Mouse (Mus musculus): ENCODE measurements around the gene Col26a1. TPM values are rescaled to one million over a fixed set of nuclear protein-coding genes. Genes with fewer than 3 reads are reported as not detected.

Gene Col26a1
- polyA plus RNA-seq, 1 experiment from 2014 or later: 50.3 TPM

- H3K27me3 ChIP-seq (ENCODE audit: insufficient read depth, poor library complexity, severe bottlenecking): no peaks in the 10 kb centered on the region
- H3K27ac ChIP-seq: no peak overlapping the region
- H3K9me3 ChIP-seq: no peaks in the 10 kb centered on the region
- no peak overlapping the region for H3K4me3 ChIP-seq
- H3K36me3 ChIP-seq: 0 out of 2 replicates have a peak, but pooled peaks cover 2% of the 10 kb centered on the region
- 67% methylated on average over 5 of the region's 5 CpGs for WGBS
- no peak for DNase-seq (ENCODE audit: low spot score)
- H3K4me1 ChIP-seq: peaks cover 38% of the 10 kb centered on the region
These were observed 15.3 kb downstream of the Col26a1 start for GRCm38 (mm10) chr5:136867706-136868105.

- H3K9me3 ChIP-seq: no peaks in the 10 kb centered on the region
- peak overlapping the region; percentile 82 for H3K27ac ChIP-seq
- peaks cover 15% of the 10 kb centered on the region for H3K27me3 ChIP-seq (ENCODE audit: insufficient read depth, poor library complexity, severe bottlenecking)
- DNase-seq (ENCODE audit: low spot score): peak; percentile 94
- H3K36me3 ChIP-seq: 0 out of 2 replicates have a peak, but pooled peaks cover 2% of the 10 kb centered on the region
- peak overlapping the region; percentile 39 for H3K4me3 ChIP-seq
- peaks cover 49% of the 10 kb centered on the region for H3K4me1 ChIP-seq
- 5% methylated on average over 14 of the region's 14 CpGs for WGBS
These were observed 18.9 kb downstream of the Col26a1 start for GRCm38 (mm10) chr5:136863961-136864674.

GRCm38 (mm10) chr5:136863276-136863675, 19.7 kb downstream of the Col26a1 start:
- peak overlapping the region; percentile 82 for H3K27ac ChIP-seq
- DNase-seq (ENCODE audit: low spot score): no peak
- WGBS: 49% methylated on average over 9 of the region's 9 CpGs
- peak overlapping the region; percentile 39; the same call in 1 of the 2 replicates for H3K4me3 ChIP-seq
- no peaks in the 10 kb centered on the region for H3K9me3 ChIP-seq
- H3K4me1 ChIP-seq: peaks cover 47% of the 10 kb centered on the region
- 0 out of 2 replicates have a peak, but pooled peaks cover 2% of the 10 kb centered on the region for H3K36me3 ChIP-seq
- H3K27me3 ChIP-seq (ENCODE audit: insufficient read depth, poor library complexity, severe bottlenecking): peaks cover 15% of the 10 kb centered on the region

GRCm38 (mm10) chr5:136862806-136863205, 20.2 kb downstream of the Col26a1 start:
- 37% methylated on average over 4 of the region's 4 CpGs for WGBS
- peaks cover 47% of the 10 kb centered on the region for H3K4me1 ChIP-seq
- no peak overlapping the region for H3K4me3 ChIP-seq
- DNase-seq (ENCODE audit: low spot score): no peak
- 0 out of 2 replicates have a peak, but pooled peaks cover 2% of the 10 kb centered on the region for H3K36me3 ChIP-seq
- peaks cover 15% of the 10 kb centered on the region for H3K27me3 ChIP-seq (ENCODE audit: insufficient read depth, poor library complexity, severe bottlenecking)
- H3K9me3 ChIP-seq: no peaks in the 10 kb centered on the region
- H3K27ac ChIP-seq: peak overlapping the region; percentile 82; the same call in 1 of the 2 replicates

GRCm38 (mm10) chr5:136861191-136861940, 21.6 kb downstream of the Col26a1 start:
- Histone ChIP-seq H3K27me3 (ENCODE audit: insufficient read depth, poor library complexity, severe bottlenecking) (peaks cover 15% of the 10 kb centered on the region), H3K36me3 (0 out of 2 replicates have a peak, but pooled peaks cover 2% of the 10 kb centered on the region), H3K4me3 (peak overlapping the region; percentile 39), H3K4me1 (peaks cover 47% of the 10 kb centered on the region), H3K27ac (peak overlapping the region; percentile 82), H3K9me3 (no peaks in the 10 kb centered on the region)
- DNase-seq (ENCODE audit: low spot score): no peak
- 9% methylated on average over 20 of the region's 20 CpGs for WGBS

- H3K4me3 ChIP-seq: no peak overlapping the region
- H3K27ac ChIP-seq: no peak overlapping the region
- 87% methylated on average over 6 of the region's 6 CpGs for WGBS
- no peaks in the 10 kb centered on the region for H3K9me3 ChIP-seq
- no peaks in the 10 kb centered on the region for H3K27me3 ChIP-seq (ENCODE audit: insufficient read depth, poor library complexity, severe bottlenecking)
- no peaks in the 10 kb centered on the region for H3K4me1 ChIP-seq
- peaks cover 5% of the 10 kb centered on the region for H3K36me3 ChIP-seq
- no peak for DNase-seq (ENCODE audit: low spot score)
These were observed 32.3 kb downstream of the Col26a1 start for GRCm38 (mm10) chr5:136850716-136851115.

GRCm38 (mm10) chr5:136846385-136847264, 36.4 kb downstream of the Col26a1 start:
- Histone ChIP-seq H3K4me1 (peaks cover 3% of the 10 kb centered on the region; the same call in 1 of the 2 replicates), H3K36me3 (peaks cover 5% of the 10 kb centered on the region)
- WGBS: 74% methylated on average over 19 of the region's 19 CpGs

GRCm38 (mm10) chr5:136843930-136844329, 39.1 kb downstream of the Col26a1 start:
- Histone ChIP-seq H3K36me3 (peaks cover 5% of the 10 kb centered on the region; the same call in 1 of the 2 replicates), H3K4me1 (peaks cover 3% of the 10 kb centered on the region; the same call in 1 of the 2 replicates), H3K4me3 (no peak overlapping the region), H3K27ac (no peak overlapping the region), H3K27me3 (ENCODE audit: insufficient read depth, poor library complexity, severe bottlenecking) (peaks cover 7% of the 10 kb centered on the region), H3K9me3 (no peaks in the 10 kb centered on the region)
- DNase-seq (ENCODE audit: low spot score): no peak
- WGBS: 48% methylated on average over 5 of the region's 5 CpGs

More at GRCm38 (mm10) chr5:136846385-136847264, 36.4 kb downstream of the Col26a1 start:
- H3K4me3 ChIP-seq: no peak overlapping the region
- 0 out of 2 replicates have a peak, but pooled peaks cover 7% of the 10 kb centered on the region for H3K27me3 ChIP-seq (ENCODE audit: insufficient read depth, poor library complexity, severe bottlenecking)
- DNase-seq (ENCODE audit: low spot score): no peak
- no peak overlapping the region for H3K27ac ChIP-seq
- H3K9me3 ChIP-seq: no peaks in the 10 kb centered on the region

GRCm38 (mm10) chr5:136840036-136840435, 43.0 kb downstream of the Col26a1 start:
- H3K9me3 ChIP-seq: no peaks in the 10 kb centered on the region
- DNase-seq (ENCODE audit: low spot score): peak; percentile 82
- peaks cover 7% of the 10 kb centered on the region for H3K27me3 ChIP-seq (ENCODE audit: insufficient read depth, poor library complexity, severe bottlenecking)
- peaks cover 3% of the 10 kb centered on the region; the same call in 1 of the 2 replicates for H3K4me1 ChIP-seq
- H3K4me3 ChIP-seq: no peak overlapping the region; the same call in 1 of the 2 replicates
- no peak overlapping the region for H3K27ac ChIP-seq
- WGBS: 7% methylated on average over 8 of the region's 8 CpGs
- H3K36me3 ChIP-seq: peaks cover 5% of the 10 kb centered on the region

- WGBS: 83% methylated on average over 3 of the region's 3 CpGs
- Histone ChIP-seq H3K36me3 (peaks cover 28% of the 10 kb centered on the region; the same call in 1 of the 2 replicates), H3K4me3 (no peak overlapping the region), H3K4me1 (no peaks in the 10 kb centered on the region), H3K27ac (no peak overlapping the region), H3K9me3 (no peaks in the 10 kb centered on the region), H3K27me3 (ENCODE audit: insufficient read depth, poor library complexity, severe bottlenecking) (no peaks in the 10 kb centered on the region)
- no peak for DNase-seq (ENCODE audit: low spot score)
These were observed 50.0 kb downstream of the Col26a1 start for GRCm38 (mm10) chr5:136833053-136833452.

- Histone ChIP-seq H3K4me3 (no peak overlapping the region), H3K27ac (no peak overlapping the region), H3K27me3 (ENCODE audit: insufficient read depth, poor library complexity, severe bottlenecking) (no peaks in the 10 kb centered on the region), H3K36me3 (peaks cover 23% of the 10 kb centered on the region; the same call in 1 of the 2 replicates), H3K4me1 (no peaks in the 10 kb centered on the region), H3K9me3 (no peaks in the 10 kb centered on the region)
- WGBS: 77% methylated on average over 3 of the region's 3 CpGs
- DNase-seq (ENCODE audit: low spot score): no peak
These were observed 52.9 kb downstream of the Col26a1 start for GRCm38 (mm10) chr5:136830156-136830555.

- Histone ChIP-seq H3K27ac (no peak overlapping the region), H3K4me1 (no peaks in the 10 kb centered on the region), H3K4me3 (no peak overlapping the region), H3K9me3 (peaks cover 3% of the 10 kb centered on the region; the same call in 1 of the 2 replicates), H3K36me3 (peaks cover 11% of the 10 kb centered on the region), H3K27me3 (ENCODE audit: insufficient read depth, poor library complexity, severe bottlenecking) (no peaks in the 10 kb centered on the region)
- WGBS: 84% methylated on average over 8 of the region's 8 CpGs
- no peak for DNase-seq (ENCODE audit: low spot score)
These were observed 61.0 kb downstream of the Col26a1 start for GRCm38 (mm10) chr5:136821971-136822370.

Measured in heart, embryonic 10.5 days (tissue).